Mouse (Mus musculus): ENCODE results near the gene H2-D1.

- TF ChIP-seq POLR2A (IDR thresholded peaks at IDR 0.05; ENCODE audit: insufficient read depth, low read depth, low read length) (no peak), CTCF (IDR thresholded peaks at IDR 0.05; ENCODE audit: insufficient read depth, low read depth, low read length) (no peak)
Measured at GRCm38 (mm10) chr17:35251162-35251719, 11.3 kb upstream of the H2-D1 start.
